Mouse (Mus musculus) hindbrain, embryonic 10.5 days (tissue): ENCODE data around the gene Cant1. TPM values are rescaled to one million over a fixed set of nuclear protein-coding genes. Genes with fewer than 3 reads are reported as not detected.

Experiments
- DNase-seq: peaks from one replicate; pipeline ENCODE4 v3.0.0-alpha.2; 2017; ENCODE audit warnings: low spot score
- H3K27ac ChIP-seq: fragments of 300-500 bp; sonication (generic); 2 replicates; pipeline ENCODE4 v1.5.1; 2016; ENCODE audit warnings: mild to moderate bottlenecking, moderate library complexity
- H3K27me3 ChIP-seq: fragments of 300-500 bp; sonication (generic); 2 replicates; pipeline ENCODE4 v1.6.1; 2016; ENCODE audit warnings: mild to moderate bottlenecking; ENCODE audit not compliant: poor library complexity, insufficient read depth, severe bottlenecking
- H3K36me3 ChIP-seq: fragments of 300-500 bp; sonication (generic); 2 replicates; pipeline ENCODE4 v1.6.1; 2016; ENCODE audit warnings: mild to moderate bottlenecking, moderate library complexity
- H3K4me1 ChIP-seq: fragments of 300-500 bp; sonication (generic); replicated peaks from 2 replicates; pipeline ENCODE4 v1.6.1; 2016; ENCODE audit warnings: mild to moderate bottlenecking
- H3K4me3 ChIP-seq: fragments of 300-500 bp; sonication (generic); 2 replicates; pipeline ENCODE4 v1.5.1; 2016; ENCODE audit warnings: mild to moderate bottlenecking, moderate library complexity
- H3K9me3 ChIP-seq: fragments of 300-500 bp; sonication (generic); 2 replicates; pipeline ENCODE4 v1.6.1; 2016; ENCODE audit warnings: mild to moderate bottlenecking, moderate library complexity
- WGBS: fragments of 180-500 bp; shearing (Covaris S2); methylation state at CpG from one replicate; pipeline ENCODE4 v1.1.7; 2016; 5-methylcytosine and 5-hydroxymethylcytosine counted together
- polyA plus RNA-seq: library from polyadenylated mRNA; unstranded; fragments of >200 nt; fragmentation: Nextera tagmentation; extraction: Ambion mirVana; gene quantifications from 2 replicates; pipeline ENCODE4 v1.2.1, GENCODE M21; 2016

Cant1 gene
- polyA plus RNA-seq = 23.7 and 31.1 TPM in 2 replicates

DNA sequence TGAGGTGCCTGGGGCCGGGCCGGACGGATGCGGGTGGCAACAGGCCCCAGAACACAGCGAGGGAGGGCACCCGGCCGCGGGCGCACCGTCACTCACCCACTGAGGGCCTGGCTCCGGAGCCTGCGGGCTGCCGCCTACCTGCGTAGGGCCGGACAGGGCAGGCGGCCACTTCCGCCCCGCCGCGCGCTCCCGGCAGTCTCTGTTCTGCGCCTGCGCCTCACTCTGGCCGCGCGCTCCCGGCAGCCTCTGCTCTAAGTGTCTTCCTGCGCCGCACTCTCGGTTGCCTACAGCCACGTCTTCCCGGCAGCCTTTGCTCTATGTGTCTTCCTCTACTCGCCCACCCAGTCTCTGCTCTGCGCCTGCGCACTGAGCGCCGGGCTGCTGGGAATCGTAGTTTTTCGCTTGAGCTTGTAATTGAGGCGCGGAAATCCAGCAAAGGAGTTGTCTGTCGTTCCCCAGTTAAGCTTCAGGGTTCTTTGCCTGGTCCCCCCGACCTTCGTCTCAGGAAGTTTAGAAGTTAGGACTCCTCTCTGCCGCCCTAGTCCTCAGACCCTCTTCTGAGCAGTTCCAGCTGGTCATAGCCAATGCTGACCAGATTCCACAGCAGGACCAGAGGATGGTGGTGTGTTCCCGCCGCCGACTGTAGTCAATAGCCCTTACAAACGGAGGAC, at the start of gene Cant1:
TSS of gene Cant1 (minus strand) at position 253 of the 671 bp plus-strand sequence.
- Histone ChIP-seq H3K27ac (peak within 1 kb of the TSS; percentile 93), H3K36me3 (peaks cover 35% of the 10 kb centered on the region), H3K4me3 (peak within 1 kb of the TSS; percentile 93), H3K4me1 (peaks cover 42% of the 10 kb centered on the region), H3K9me3 (no peaks in the 10 kb centered on the region), H3K27me3 (no peaks in the 10 kb centered on the region)
- WGBS = under 1% methylated on average over 50 of the region's 50 CpGs
- peak; percentile 98 for DNase-seq

DNA sequence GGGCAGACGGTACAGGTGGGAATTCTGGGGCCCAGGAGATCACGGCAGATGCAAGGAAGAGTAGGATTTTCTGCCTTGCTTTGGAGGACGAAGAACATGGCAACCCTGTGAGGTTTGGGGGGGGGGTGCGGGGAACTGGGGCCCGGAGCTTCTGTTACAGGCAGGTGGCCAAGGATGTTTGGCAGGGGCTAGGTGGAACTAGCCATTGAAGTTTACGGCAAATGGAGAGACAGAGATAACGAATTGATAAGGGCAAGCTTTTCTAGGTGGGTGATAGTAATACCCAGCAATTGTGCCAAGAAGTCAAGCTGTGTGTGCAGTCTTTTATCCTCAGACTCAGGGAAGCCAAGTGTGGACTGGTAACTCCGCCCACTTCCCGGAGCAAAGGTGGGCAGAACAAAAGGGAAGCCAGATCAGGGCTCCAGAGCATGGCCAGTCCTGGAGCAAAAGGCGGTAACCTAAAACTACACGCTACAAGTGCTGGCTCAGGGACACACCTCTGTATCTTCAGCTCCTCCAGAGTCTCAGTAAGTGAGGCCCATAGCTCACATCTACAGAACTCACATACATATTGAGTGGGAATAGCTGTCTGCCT, 48.7 kb upstream of the Cant1 start:
- peak overlapping the region; percentile 13; the same call in 1 of the 2 replicates for H3K27ac ChIP-seq
- WGBS = 61% methylated on average over 11 of the region's 11 CpGs
- H3K27me3 ChIP-seq = no peaks in the 10 kb centered on the region
- no peak overlapping the region for H3K4me3 ChIP-seq
- H3K4me1 ChIP-seq = peaks cover 28% of the 10 kb centered on the region
- no peak for DNase-seq
- H3K9me3 ChIP-seq = no peaks in the 10 kb centered on the region
- no peaks in the 10 kb centered on the region for H3K36me3 ChIP-seq

DNA sequence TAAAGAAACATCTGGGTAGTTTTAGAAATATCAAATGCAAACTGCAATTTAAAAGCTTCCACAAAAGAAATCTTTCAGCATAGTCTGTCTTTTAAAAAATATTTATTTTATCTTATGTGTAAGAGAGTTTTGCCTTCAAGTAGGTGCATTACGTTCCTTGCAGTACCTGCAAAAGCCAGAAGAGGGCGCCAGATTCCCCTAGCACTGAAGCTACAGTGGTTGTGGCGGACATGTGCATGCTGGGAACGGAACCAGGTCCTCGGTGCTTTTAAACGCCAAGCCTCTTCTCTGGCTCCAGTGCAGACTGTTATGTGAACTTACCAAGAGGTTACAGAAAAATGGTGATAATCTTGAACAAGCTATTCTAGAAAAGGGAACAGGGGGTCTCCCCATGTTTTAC, 41.4 kb upstream of the Cant1 start:
- H3K36me3 ChIP-seq = no peaks in the 10 kb centered on the region
- H3K27ac ChIP-seq = no peak overlapping the region
- H3K27me3 ChIP-seq = peaks cover 7% of the 10 kb centered on the region; the same call in 1 of the 2 replicates
- no peak overlapping the region for H3K4me3 ChIP-seq
- DNase-seq = no peak
- peaks cover 5% of the 10 kb centered on the region; the same call in 1 of the 2 replicates for H3K9me3 ChIP-seq
- H3K4me1 ChIP-seq = peaks cover 26% of the 10 kb centered on the region
- WGBS = 59% methylated on average over 6 of the region's 6 CpGs

DNA sequence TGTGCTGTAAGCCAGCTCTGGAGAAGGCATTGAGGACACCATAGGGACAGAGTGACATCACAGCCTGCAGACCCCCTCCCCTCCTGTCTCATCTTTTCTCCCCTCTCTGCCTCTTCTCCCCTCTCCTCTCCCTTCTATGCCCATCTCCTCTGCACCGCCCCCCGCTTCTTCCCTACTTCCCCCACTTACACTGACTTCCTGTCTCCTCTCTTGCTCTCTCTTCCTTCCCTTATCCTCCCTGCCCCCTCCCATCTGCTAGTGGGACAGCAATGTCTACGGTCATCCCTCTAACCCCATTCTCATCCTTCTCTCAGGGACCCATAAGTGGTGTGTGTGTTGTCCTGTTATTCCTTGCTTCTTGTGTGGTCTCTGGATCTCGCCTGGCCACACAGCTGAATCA, 40.6 kb upstream of the Cant1 start:
- Histone ChIP-seq H3K4me3 (no peak overlapping the region), H3K27ac (peak overlapping the region; percentile 19; the same call in 1 of the 2 replicates), H3K36me3 (no peaks in the 10 kb centered on the region), H3K27me3 (peaks cover 7% of the 10 kb centered on the region; the same call in 1 of the 2 replicates), H3K4me1 (peaks cover 26% of the 10 kb centered on the region), H3K9me3 (peaks cover 5% of the 10 kb centered on the region; the same call in 1 of the 2 replicates)
- WGBS = 75% methylated on average over 4 of the region's 4 CpGs
- no peak for DNase-seq

DNA sequence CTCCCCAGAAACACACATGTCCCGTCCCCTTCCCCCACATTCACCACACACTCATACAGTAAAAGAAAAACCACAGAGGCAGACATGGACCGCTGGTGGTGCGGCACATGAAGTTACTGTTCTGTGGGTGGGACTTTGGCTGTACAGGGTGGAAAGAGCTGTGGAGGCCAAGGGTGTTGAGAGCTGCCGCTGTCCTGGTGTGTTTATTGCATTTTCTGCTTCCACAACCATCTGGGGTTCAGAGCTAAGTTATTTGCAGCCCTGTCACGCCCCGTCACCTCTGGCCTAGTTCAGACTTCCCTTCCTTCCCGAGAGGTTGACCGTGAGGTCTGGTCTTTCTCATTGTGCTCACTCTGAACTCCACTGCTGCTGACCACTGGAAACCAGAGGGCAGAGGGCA, 40.2 kb upstream of the Cant1 start:
- H3K27ac ChIP-seq = peak overlapping the region; percentile 19
- peaks cover 5% of the 10 kb centered on the region; the same call in 1 of the 2 replicates for H3K9me3 ChIP-seq
- peaks cover 7% of the 10 kb centered on the region; the same call in 1 of the 2 replicates for H3K27me3 ChIP-seq
- 54% methylated on average over 8 of the region's 8 CpGs for WGBS
- no peaks in the 10 kb centered on the region for H3K36me3 ChIP-seq
- peaks cover 26% of the 10 kb centered on the region for H3K4me1 ChIP-seq
- DNase-seq = peak; percentile 22
- no peak overlapping the region for H3K4me3 ChIP-seq

DNA sequence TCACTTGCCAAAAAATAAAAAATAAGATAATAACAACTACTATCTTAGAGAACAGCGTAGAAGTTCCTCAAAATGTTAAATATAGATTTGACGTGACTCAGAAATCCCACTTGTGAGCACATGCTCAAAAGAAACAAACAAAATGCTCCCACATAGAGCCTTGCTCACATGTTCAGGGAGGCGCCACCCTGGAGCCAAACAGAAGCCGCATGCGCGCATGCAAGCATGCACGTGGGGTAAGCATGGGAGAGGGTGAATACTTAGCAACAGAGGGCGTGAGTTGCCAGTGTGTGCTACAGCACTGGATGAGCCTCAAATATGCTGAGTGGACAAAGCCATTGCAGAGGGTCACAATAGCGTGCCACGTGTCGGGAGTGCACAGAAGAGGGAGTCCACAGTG, 38.1 kb upstream of the Cant1 start:
- DNase-seq = no peak
- H3K27me3 ChIP-seq = peaks cover 7% of the 10 kb centered on the region; the same call in 1 of the 2 replicates
- peaks cover 13% of the 10 kb centered on the region for H3K4me1 ChIP-seq
- peaks cover 5% of the 10 kb centered on the region; the same call in 1 of the 2 replicates for H3K9me3 ChIP-seq
- no peak overlapping the region for H3K4me3 ChIP-seq
- no peaks in the 10 kb centered on the region for H3K36me3 ChIP-seq
- 81% methylated on average over 11 of the region's 11 CpGs for WGBS
- H3K27ac ChIP-seq = no peak overlapping the region

DNA sequence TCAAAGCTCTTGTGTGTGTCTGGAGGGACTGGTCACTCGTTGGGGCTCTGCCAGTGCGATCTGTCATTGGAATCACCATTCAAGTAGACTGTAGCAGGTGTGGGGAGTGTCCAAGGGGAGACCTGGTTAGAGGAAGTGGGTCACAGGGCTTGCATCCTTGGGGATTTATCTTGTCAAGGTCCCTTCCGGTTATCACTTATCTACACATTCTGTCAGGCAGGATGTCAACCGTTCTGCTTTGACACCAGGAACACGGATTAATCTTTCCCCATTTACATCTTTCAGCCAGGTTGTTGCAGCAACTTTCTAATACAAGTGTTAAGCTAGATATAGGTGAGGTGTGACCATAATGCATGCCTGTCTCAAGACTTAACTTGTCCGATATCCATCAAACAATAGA, 36.9 kb upstream of the Cant1 start:
- peaks cover 5% of the 10 kb centered on the region; the same call in 1 of the 2 replicates for H3K9me3 ChIP-seq
- no peak for DNase-seq
- H3K4me1 ChIP-seq = peaks cover 13% of the 10 kb centered on the region
- 88% methylated on average over 6 of the region's 6 CpGs for WGBS
- H3K27ac ChIP-seq = no peak overlapping the region
- peaks cover 7% of the 10 kb centered on the region; the same call in 1 of the 2 replicates for H3K27me3 ChIP-seq
- no peaks in the 10 kb centered on the region for H3K36me3 ChIP-seq
- no peak overlapping the region for H3K4me3 ChIP-seq

DNA sequence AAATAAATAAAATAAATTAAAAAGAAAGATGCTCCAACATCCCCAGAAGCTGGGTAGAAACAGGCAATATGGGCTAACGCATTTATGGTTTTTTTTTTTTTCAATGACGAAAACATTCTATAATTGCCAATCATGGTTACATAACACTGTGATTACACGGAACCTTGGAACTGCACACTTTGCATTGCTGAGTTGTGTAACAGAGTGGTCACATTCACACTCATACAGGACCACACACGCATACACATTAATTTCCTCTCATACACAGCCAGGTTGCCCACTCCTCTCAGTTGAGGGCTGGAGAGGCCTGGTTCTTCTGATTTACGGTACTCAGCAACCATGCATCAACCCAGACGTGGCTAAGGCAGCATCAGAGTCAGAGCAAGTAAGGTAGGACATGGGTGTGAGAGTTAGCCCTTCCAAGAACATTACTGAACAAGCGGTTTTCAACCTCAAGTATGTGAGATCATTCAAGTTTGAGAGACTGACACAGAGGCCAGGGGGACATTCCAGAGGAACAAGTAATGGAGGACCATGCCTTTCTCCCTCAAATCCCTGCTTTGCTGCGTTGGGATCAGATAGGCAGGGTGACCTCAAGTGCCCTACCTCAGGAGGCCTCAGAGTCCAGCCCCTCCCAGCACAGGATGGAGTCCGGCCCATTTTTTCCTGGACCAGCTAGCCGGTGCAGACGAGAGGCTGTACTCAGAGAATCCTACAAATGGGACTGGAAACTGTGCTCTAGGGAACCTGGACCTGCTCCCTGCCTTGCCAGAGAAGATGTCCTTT, 35.2 kb upstream of the Cant1 start:
- H3K27ac ChIP-seq = no peak overlapping the region
- H3K27me3 ChIP-seq = peaks cover 7% of the 10 kb centered on the region; the same call in 1 of the 2 replicates
- H3K4me1 ChIP-seq = peaks cover 6% of the 10 kb centered on the region
- H3K4me3 ChIP-seq = no peak overlapping the region
- no peak for DNase-seq
- 78% methylated on average over 11 of the region's 11 CpGs for WGBS
- no peaks in the 10 kb centered on the region for H3K9me3 ChIP-seq
- no peaks in the 10 kb centered on the region for H3K36me3 ChIP-seq

DNA sequence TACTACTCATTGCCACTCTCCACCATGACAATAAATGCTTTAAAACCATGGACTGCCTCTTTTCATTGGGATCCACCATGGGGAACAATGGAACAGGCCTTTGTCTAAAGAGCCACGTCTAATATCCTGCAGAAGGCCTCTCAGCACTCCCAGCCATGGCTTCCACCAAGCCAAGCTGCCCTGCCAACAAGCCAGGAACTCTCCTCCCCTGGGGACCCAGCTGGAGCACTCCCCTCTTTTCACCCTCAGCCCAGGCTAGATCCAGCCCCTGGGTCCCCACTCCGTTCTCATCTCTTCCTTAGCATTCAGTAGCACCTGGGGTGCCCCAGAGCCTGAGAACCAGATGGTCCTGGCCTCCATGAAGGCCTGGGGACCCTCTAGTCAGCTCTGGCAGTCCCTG, 34.1 kb upstream of the Cant1 start:
- H3K36me3 ChIP-seq = no peaks in the 10 kb centered on the region
- WGBS = 62% methylated on average over 2 of the region's 2 CpGs

DNA sequence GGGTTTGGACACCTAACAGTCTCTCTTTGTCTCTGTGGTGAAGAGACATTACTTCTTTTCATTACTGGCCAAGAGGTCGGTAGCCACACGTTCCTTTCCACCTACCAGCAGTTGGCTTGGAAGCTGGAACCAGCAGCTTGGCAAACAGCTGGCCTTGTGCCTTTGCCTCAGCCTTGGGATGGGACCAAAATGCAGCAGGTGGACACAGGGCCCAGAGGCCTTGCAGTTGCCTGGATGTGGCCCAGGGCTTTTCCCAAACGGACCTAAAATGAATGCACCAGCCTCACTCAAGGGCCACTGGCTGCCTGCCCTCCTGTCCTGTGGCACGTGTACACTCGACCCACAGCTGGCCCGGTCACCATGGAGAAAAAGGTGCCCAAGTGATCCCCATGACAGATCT, 32.3 kb upstream of the Cant1 start:
- WGBS = 82% methylated on average over 6 of the region's 6 CpGs
- Histone ChIP-seq H3K9me3 (no peaks in the 10 kb centered on the region), H3K4me3 (no peak overlapping the region), H3K4me1 (no peaks in the 10 kb centered on the region; the same call in 1 of the 2 replicates), H3K27me3 (peaks cover 1% of the 10 kb centered on the region; the same call in 1 of the 2 replicates), H3K36me3 (no peaks in the 10 kb centered on the region), H3K27ac (no peak overlapping the region)
- DNase-seq = no peak

More for the DNA sequence above, 34.1 kb upstream of the Cant1 start:
- H3K27me3 ChIP-seq = peaks cover 6% of the 10 kb centered on the region; the same call in 1 of the 2 replicates
- no peak for DNase-seq
- no peak overlapping the region for H3K4me3 ChIP-seq
- H3K27ac ChIP-seq = no peak overlapping the region
- no peaks in the 10 kb centered on the region for H3K9me3 ChIP-seq
- no peaks in the 10 kb centered on the region; the same call in 1 of the 2 replicates for H3K4me1 ChIP-seq

DNA sequence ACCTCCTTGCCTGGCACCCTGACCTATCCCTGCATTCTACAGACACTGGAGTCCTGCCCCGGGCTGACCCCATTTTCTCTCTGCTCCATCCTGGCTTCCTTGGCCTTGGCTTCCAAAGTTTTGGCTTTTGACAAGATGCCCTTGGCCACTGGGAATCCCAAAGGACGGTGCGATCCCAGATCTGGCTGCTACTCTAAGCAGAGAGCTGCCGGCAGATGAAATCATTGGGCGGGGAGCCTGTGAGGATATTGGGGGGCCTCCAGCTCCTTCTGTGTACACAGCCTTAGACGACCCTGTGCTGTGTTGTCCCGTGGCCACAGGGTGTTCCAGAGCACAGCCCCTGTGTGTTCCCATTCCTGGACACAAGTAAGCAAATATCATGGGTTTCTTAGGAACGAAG, 29.5 kb upstream of the Cant1 start:
- 84% methylated on average over 8 of the region's 8 CpGs for WGBS
- peaks cover 17% of the 10 kb centered on the region for H3K27me3 ChIP-seq
- no peaks in the 10 kb centered on the region; the same call in 1 of the 2 replicates for H3K4me1 ChIP-seq
- no peak overlapping the region for H3K4me3 ChIP-seq
- no peaks in the 10 kb centered on the region for H3K36me3 ChIP-seq
- no peak for DNase-seq
- no peak overlapping the region for H3K27ac ChIP-seq
- no peaks in the 10 kb centered on the region for H3K9me3 ChIP-seq

DNA sequence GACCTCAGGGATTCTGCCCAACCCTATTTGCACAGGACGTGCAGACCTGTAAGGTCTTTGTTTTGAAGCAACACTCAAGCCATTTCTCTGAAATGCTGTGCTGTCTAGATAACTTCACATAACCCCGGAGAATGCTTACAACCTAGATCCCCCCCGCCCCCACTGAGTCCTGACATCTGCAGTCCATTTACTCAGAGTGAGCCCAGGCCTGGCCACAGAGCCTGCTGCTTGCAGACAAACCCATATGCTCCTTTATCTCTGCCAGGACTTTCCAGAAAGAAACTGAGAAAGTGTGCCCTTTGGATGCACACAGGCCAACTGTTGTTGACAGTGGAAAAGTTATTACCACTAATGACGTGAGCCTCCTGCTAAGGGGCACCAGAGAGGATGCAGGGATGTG, 28.5 kb upstream of the Cant1 start:
- Histone ChIP-seq H3K4me3 (no peak overlapping the region), H3K27me3 (peaks cover 20% of the 10 kb centered on the region), H3K27ac (no peak overlapping the region), H3K36me3 (no peaks in the 10 kb centered on the region), H3K9me3 (no peaks in the 10 kb centered on the region), H3K4me1 (no peaks in the 10 kb centered on the region; the same call in 1 of the 2 replicates)
- 75% methylated on average over 4 of the region's 4 CpGs for WGBS
- no peak for DNase-seq
